Mouse (Mus musculus) monocyte, adult 2 months (primary cell): ENCODE results near the gene Adat3.
"Not testable (repeated sequence)": the region's sequence is repeated elsewhere in the genome, so short reads cannot be mapped to it uniquely, and the experiment has no call there.

Source experiments
- DNase-seq, 2 experiments: peaks; one replicate each; pipeline ENCODE4 v3.0.0; 2022; ENCODE audit warnings: low spot score in 2 of 2, low read depth in 1 of 2

The Adat3 gene

DNA sequence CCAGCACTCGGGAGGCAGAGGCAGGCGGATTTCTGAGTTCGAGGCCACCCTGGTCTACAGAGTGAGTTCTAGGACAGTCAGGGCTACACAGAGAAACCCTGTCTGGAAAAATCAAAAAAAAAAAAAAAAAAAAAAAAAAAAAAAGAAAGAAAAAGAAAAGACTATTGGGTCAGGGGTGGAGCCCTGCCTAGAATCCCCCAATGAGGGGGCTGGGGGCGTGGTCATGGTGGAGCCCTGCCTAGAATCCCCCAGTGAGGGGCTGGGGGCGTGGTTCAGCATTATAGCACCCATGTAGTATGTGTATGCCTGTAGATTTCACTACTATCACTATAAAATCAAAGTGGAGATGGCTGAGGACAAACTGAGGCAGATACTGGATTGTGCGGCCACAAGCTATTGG, 47.2 kb downstream of the Adat3 start:
- DNase-seq = not testable (repeated sequence)

DNA sequence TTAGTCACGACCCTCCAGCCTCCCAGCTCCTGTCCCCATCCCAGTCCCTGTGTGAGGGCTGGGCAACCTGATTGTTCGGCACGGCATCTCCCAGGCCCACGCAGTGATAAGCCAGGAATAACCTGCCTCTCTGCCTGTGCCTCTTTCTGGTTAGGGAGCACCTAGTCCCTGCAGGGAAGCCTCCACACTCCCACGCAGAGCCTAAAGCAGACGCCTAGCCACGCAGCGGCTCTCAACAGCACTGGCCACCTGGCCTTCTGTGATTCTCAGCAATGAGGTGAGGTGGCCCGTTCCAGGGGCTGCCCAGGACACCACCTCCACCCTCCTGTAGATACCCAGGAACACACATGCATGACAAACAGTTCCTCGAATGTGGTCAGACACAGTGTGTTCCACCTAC, 47.7 kb downstream of the Adat3 start:
- no peak for DNase-seq

DNA sequence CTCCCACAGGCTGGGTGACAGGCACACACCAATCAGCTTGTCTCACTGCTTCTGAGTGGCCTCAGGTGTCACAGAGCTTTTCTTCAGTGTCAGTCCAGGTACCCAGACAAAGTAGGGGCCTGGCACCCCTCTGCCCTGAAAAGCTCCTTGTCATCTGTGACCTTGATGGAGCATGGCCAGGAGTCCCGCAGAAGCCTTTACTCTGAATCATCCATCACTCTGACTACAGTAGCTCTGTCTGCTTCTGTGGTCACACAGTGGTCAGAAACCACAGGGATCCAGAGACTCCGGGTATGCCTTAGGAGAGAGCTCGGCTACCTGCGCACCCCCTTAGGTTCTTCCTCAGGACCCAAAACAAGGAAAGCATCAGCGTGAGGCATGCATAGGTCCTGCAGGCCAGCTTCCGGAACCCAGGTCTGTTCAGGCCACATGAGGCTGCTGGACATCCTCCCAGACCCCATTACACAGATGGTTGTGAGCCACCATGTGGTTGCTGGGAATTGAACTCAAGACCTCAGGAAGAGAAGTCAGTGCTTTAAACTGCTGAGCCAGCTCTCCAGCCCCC, 50.6 kb downstream of the Adat3 start:
- no peak for DNase-seq

DNA sequence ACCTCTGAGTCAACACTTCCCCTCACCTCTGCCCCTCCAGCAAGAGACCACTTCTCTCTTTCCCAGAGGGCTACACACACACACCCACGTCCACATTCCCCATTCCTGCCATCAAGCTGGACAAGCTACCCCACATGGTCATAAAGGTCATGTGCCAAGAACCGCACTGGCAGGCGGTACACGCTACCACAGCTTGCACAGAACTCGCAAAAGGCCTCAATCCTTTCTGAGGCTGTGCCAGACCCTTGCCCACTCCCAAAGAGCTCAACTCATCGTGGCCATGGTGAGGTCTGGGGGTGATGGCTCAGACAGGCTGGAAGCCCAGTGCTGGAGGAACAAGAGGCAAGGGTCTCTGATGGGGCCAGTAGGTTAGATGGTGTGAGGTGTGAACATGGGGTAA, 52.2 kb downstream of the Adat3 start:
- DNase-seq = no peak

DNA sequence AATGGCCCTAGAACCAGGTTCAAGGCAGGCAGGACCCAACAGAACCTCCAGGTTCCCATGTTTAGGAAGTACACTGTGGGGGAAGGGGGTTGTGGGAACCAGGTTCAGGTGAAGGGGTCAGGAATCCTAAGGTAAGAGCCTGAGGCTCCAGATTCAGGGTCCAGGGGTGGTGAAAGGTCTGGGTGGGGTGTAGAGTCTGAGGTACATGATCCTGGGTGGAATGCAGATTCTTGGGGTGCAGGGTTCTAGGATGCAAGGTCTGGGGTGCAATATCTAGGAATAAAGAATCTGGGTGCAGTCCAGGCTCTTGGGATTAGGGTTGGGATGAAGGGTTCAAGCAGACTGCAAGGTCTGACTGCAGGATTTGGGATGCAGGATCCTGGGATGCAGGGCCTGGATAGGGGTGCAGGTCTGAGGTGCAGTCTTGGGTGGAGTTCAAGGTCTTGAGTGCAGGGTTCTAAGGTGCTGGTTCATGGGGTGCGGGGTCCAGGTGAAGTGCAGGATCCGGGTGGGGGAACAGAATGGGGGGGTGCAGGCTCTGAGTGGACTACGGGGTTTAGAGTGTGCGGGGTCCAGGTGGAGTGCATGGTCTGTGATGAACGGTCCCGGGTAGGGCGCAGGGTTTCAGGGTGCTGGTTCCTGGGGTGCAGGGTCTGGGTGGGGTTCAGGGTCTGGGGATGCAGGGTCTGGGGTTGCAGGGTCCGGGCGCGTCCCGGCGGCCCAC, 52.9 kb downstream of the Adat3 start:
- no peak for DNase-seq

DNA sequence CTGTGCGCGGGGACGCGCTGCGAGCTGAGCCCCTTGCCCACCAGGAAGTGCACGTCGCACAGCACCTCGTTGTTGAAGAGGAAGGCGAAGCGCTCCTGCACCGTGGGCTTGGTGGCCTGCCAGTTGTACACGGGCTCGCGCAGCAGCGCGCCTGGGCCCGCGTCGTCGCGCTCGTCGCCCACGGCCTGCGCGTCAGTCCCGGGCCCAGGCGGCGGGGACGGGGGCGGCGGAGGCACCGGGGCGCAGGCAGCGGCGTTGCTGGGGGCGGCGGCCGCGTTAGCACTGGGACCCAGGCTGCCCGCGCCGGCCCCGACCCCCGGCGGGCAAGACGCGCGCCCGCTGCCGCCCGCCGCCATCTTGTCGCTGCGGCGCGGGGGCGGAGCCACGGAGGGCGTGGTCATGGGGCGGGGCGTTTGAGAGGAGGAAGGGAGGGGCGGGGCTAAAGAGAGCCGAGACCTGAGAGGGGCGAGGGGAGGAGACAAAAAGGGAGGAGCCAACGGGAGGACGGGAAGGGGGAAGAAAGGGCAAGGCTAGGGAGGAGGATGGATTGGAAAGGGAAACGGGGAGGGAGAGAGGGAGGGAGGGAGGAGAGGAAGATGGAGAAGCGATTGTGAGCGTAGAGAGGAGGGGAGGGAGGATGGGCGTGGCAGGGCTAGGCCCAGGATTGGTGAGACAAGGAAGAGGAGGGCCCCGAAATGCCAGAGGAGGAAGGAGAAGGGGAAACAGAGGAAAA, 53.6 kb downstream of the Adat3 start:
- peak; percentile 70 to 82 for DNase-seq

GRCm38 (mm10) chr10:80656863-80657623, 54.4 kb downstream of the Adat3 start, which contains the start of gene Btbd2:
Gene Btbd2 (minus strand): TSS chr10:80657071.
- no peak for DNase-seq
